Mouse (Mus musculus) bone marrow macrophage, adult 2 months (primary cell): ENCODE data around the gene Dhrs7c.

Source experiments
- CTCF ChIP-seq: IDR thresholded peaks from 2 replicates; pipeline ENCODE4 v1.5.1; 2012; ENCODE audit warnings: low read depth, mild to moderate bottlenecking, low read length, moderate library complexity
- POLR2A ChIP-seq: IDR thresholded peaks from 2 replicates; pipeline ENCODE4 v1.6.1; 2012; ENCODE audit warnings: mild to moderate bottlenecking, low read depth, low read length, borderline replicate concordance

- TF ChIP-seq CTCF = peak; percentile 42; the same call in 1 of the 2 replicates
- no peak for TF ChIP-seq POLR2A
Observed at GRCm38 (mm10) chr11:67805538-67805937, 7.6 kb downstream of the Dhrs7c start.
